Mouse (Mus musculus): ENCODE results near the gene Gm49450.

DNA sequence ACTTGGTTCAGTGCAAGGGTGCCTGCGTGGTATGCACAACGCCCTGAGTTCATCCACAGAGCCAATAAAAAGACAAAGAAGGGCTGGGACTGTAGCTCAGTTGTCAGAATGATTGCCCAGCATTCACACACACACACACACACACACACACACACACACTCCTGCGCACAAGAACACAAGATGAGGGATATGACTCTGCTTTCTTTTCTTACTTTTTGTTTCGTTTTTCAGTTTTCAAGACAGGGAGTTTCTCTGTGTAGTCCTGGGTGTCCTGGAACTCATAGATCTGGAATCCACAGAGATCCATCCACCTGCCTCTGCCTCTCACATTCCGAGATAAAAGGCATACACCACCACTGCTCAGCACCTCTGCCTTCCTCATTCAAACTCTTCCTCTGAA is 25.8 kb downstream of the Gm49450 start:
- TF ChIP-seq CTCF (IDR thresholded peaks at IDR 0.05; ENCODE audit: insufficient read depth, low read depth, low read length) (no peak), POLR2A (IDR thresholded peaks at IDR 0.05; ENCODE audit: insufficient read depth, low read depth, low read length) (no peak)
